Mouse (Mus musculus) limb, embryonic 13.5 days (tissue): ENCODE results near the gene Tmem107. TPM values are rescaled to one million over a fixed set of nuclear protein-coding genes. Genes with fewer than 3 reads are reported as not detected.
A peak's percentile ranks its signal among the peaks of the same experiment; 100 is the strongest.
"Not testable (repeated sequence)": the region's sequence is repeated elsewhere in the genome, so short reads cannot be mapped to it uniquely, and the experiment has no call there.

Experiments used
- ATAC-seq: fragments of 200-750 bp; cut with Nextera tagmentation; 2 replicates; pipeline ENCODE4 v1.8.0; 2017; ENCODE audit warnings: low read depth, moderate number of reproducible peaks, moderate TSS enrichment; ENCODE audit not compliant: low FRiP score
- H3K27ac ChIP-seq: fragments of 300-500 bp; sonication (generic); 2 replicates; pipeline ENCODE4 v1.5.1; 2015; ENCODE audit warnings: inconsistent platforms, mild to moderate bottlenecking, moderate library complexity
- H3K27me3 ChIP-seq: fragments of 300-500 bp; sonication (generic); 2 replicates; pipeline ENCODE4 v1.6.1; 2015; ENCODE audit warnings: mild to moderate bottlenecking, inconsistent platforms
- H3K36me3 ChIP-seq: fragments of 300-500 bp; sonication (generic); 2 replicates; pipeline ENCODE4 v1.6.1; 2015; ENCODE audit warnings: inconsistent platforms, mild to moderate bottlenecking, moderate library complexity
- H3K4me1 ChIP-seq: fragments of 300-500 bp; sonication (generic); 2 replicates; pipeline ENCODE4 v1.6.1; 2015; ENCODE audit warnings: inconsistent platforms
- H3K4me2 ChIP-seq: fragments of 300-500 bp; sonication (generic); replicated peaks from 2 replicates; pipeline ENCODE4 v1.6.1; 2015; ENCODE audit warnings: inconsistent platforms, mild to moderate bottlenecking, moderate library complexity
- H3K4me3 ChIP-seq: fragments of 300-500 bp; sonication (generic); 2 replicates; pipeline ENCODE4 v1.5.1; 2015; ENCODE audit warnings: moderate library complexity, mild to moderate bottlenecking, inconsistent platforms
- H3K9ac ChIP-seq: fragments of 300-500 bp; sonication (generic); 2 replicates; pipeline ENCODE4 v1.6.1; 2015; ENCODE audit warnings: mild to moderate bottlenecking, inconsistent platforms
- H3K9me3 ChIP-seq: fragments of 300-500 bp; sonication (generic); 2 replicates; pipeline ENCODE4 v1.6.1; 2016; ENCODE audit warnings: inconsistent platforms
- WGBS: fragments of 180-500 bp; shearing (Covaris S2); methylation state at CpG from one replicate; pipeline ENCODE4 v1.1.7; 2015; 5-methylcytosine and 5-hydroxymethylcytosine counted together
- polyA plus RNA-seq: library from polyadenylated mRNA; unstranded; fragments of >200 nt; fragmentation: Nextera tagmentation; extraction: Ambion mirVana; gene quantifications from 2 replicates; pipeline ENCODE4 v1.2.1, GENCODE M21; 2015

Gene Tmem107
- polyA plus RNA-seq, 1 experiment from 2014 or later: 52.0 TPM

GRCm38 (mm10) chr11:69090367-69090766 is 19.8 kb downstream of the Tmem107 start:
- H3K9me3 ChIP-seq: no peaks in the 10 kb centered on the region
- no peak overlapping the region for H3K27ac ChIP-seq
- ATAC-seq: no peak
- 59% methylated on average over 6 of the region's 6 CpGs for WGBS
- H3K27me3 ChIP-seq: no peaks in the 10 kb centered on the region
- peak overlapping the region; percentile 97 for H3K4me2 ChIP-seq
- H3K4me3 ChIP-seq: peak overlapping the region; percentile 95
- H3K4me1 ChIP-seq: peaks cover 38% of the 10 kb centered on the region
- H3K9ac ChIP-seq: peak overlapping the region; percentile 43; the same call in 1 of the 2 replicates
- peaks cover 34% of the 10 kb centered on the region for H3K36me3 ChIP-seq

GRCm38 (mm10) chr11:69091566-69092385 is 21.2 kb downstream of the Tmem107 start:
- 66% methylated on average over 7 of the region's 7 CpGs for WGBS
- Histone ChIP-seq H3K36me3 (peaks cover 34% of the 10 kb centered on the region), H3K4me2 (no peak overlapping the region), H3K4me3 (no peak overlapping the region), H3K27ac (0 out of 2 replicates have a peak overlapping the region, but pooled peaks have one; percentile 3), H3K9ac (peak overlapping the region; percentile 31; the same call in 1 of the 2 replicates), H3K4me1 (peaks cover 52% of the 10 kb centered on the region), H3K9me3 (no peaks in the 10 kb centered on the region), H3K27me3 (no peaks in the 10 kb centered on the region)
- no peak for ATAC-seq

GRCm38 (mm10) chr11:69092386-69092751 is 21.8 kb downstream of the Tmem107 start:
- 6% methylated on average over 3 of the region's 3 CpGs for WGBS
- no peaks in the 10 kb centered on the region for H3K9me3 ChIP-seq
- no peak overlapping the region for H3K27ac ChIP-seq
- H3K9ac ChIP-seq: no peak overlapping the region
- H3K4me3 ChIP-seq: no peak overlapping the region
- peaks cover 51% of the 10 kb centered on the region for H3K4me1 ChIP-seq
- H3K36me3 ChIP-seq: peaks cover 34% of the 10 kb centered on the region
- no peaks in the 10 kb centered on the region for H3K27me3 ChIP-seq
- H3K4me2 ChIP-seq: no peak overlapping the region
- ATAC-seq: no peak

GRCm38 (mm10) chr11:69092871-69093270 is 22.3 kb downstream of the Tmem107 start:
- Histone ChIP-seq H3K27me3 (no peaks in the 10 kb centered on the region), H3K4me1 (peaks cover 51% of the 10 kb centered on the region), H3K36me3 (peaks cover 34% of the 10 kb centered on the region), H3K27ac (no peak overlapping the region), H3K4me3 (no peak overlapping the region), H3K9me3 (no peaks in the 10 kb centered on the region), H3K4me2 (no peak overlapping the region), H3K9ac (no peak overlapping the region)
- WGBS: 90% methylated on average over 4 of the region's 4 CpGs
- ATAC-seq: no peak

- not testable (repeated sequence) for H3K4me2 ChIP-seq, H3K4me3 ChIP-seq, H3K27me3 ChIP-seq, ATAC-seq, H3K9me3 ChIP-seq, H3K9ac ChIP-seq
- Histone ChIP-seq H3K36me3 (peaks cover 34% of the 10 kb centered on the region), H3K27ac (0 out of 2 replicates have a peak overlapping the region, but pooled peaks have one; percentile 77), H3K4me1 (peaks cover 58% of the 10 kb centered on the region)
- 89% methylated on average over 7 of the region's 7 CpGs for WGBS
These were observed 23.2 kb downstream of the Tmem107 start for GRCm38 (mm10) chr11:69093856-69094255.

GRCm38 (mm10) chr11:69094697-69095429 is 24.3 kb downstream of the Tmem107 start, which contains the start of gene Per1:
Gene Per1, plus strand, starts transcription at chr11:69095217.
- Histone ChIP-seq H3K27me3 (no peaks in the 10 kb centered on the region), H3K4me1 (peaks cover 58% of the 10 kb centered on the region), H3K9ac (peak within 1 kb of the TSS; percentile 77), H3K36me3 (peaks cover 29% of the 10 kb centered on the region), H3K27ac (peak within 1 kb of the TSS; percentile 92), H3K4me2 (peak within 1 kb of the TSS; percentile 98), H3K9me3 (no peaks in the 10 kb centered on the region), H3K4me3 (peak within 1 kb of the TSS; percentile 69)
- under 1% methylated on average over 37 of the region's 37 CpGs for WGBS
- ATAC-seq: peak; percentile 93

- Histone ChIP-seq H3K9me3 (no peaks in the 10 kb centered on the region), H3K27ac (peak overlapping the region; percentile 92), H3K9ac (peak overlapping the region; percentile 77), H3K4me2 (peak overlapping the region; percentile 98), H3K27me3 (no peaks in the 10 kb centered on the region), H3K36me3 (peaks cover 23% of the 10 kb centered on the region), H3K4me3 (peak overlapping the region; percentile 69), H3K4me1 (peaks cover 57% of the 10 kb centered on the region)
- 2% methylated on average over 27 of the region's 27 CpGs for WGBS
- ATAC-seq: no peak
These were observed 25.1 kb downstream of the Tmem107 start for GRCm38 (mm10) chr11:69095511-69096231.

- Histone ChIP-seq H3K27me3 (no peaks in the 10 kb centered on the region), H3K36me3 (peaks cover 23% of the 10 kb centered on the region), H3K9me3 (no peaks in the 10 kb centered on the region), H3K9ac (peak overlapping the region; percentile 77), H3K4me1 (peaks cover 54% of the 10 kb centered on the region), H3K27ac (peak overlapping the region; percentile 92), H3K4me2 (peak overlapping the region; percentile 98), H3K4me3 (peak overlapping the region; percentile 69)
- peak; percentile 3 for ATAC-seq
- 10% methylated on average over 9 of the region's 9 CpGs for WGBS
These were observed 25.9 kb downstream of the Tmem107 start for GRCm38 (mm10) chr11:69096360-69096986.

- no peaks in the 10 kb centered on the region for H3K27me3 ChIP-seq
- peak overlapping the region; percentile 69 for H3K4me3 ChIP-seq
- H3K4me2 ChIP-seq: peak overlapping the region; percentile 98
- WGBS: 3% methylated on average over 29 of the region's 29 CpGs
- H3K9me3 ChIP-seq: no peaks in the 10 kb centered on the region
- H3K9ac ChIP-seq: peak overlapping the region; percentile 58
- peak; percentile 34 for ATAC-seq
- peaks cover 24% of the 10 kb centered on the region for H3K36me3 ChIP-seq
- peaks cover 54% of the 10 kb centered on the region for H3K4me1 ChIP-seq
- peak overlapping the region; percentile 92 for H3K27ac ChIP-seq
These were observed 26.6 kb downstream of the Tmem107 start for GRCm38 (mm10) chr11:69096987-69097900.

- H3K4me3 ChIP-seq: peak overlapping the region; percentile 69
- H3K36me3 ChIP-seq: peaks cover 27% of the 10 kb centered on the region
- 22% methylated on average over 8 of the region's 8 CpGs for WGBS
- peak overlapping the region; percentile 98 for H3K4me2 ChIP-seq
- ATAC-seq: no peak
- no peaks in the 10 kb centered on the region for H3K9me3 ChIP-seq
- H3K27me3 ChIP-seq: no peaks in the 10 kb centered on the region
- H3K9ac ChIP-seq: peak overlapping the region; percentile 72
- H3K4me1 ChIP-seq: peaks cover 54% of the 10 kb centered on the region
- H3K27ac ChIP-seq: peak overlapping the region; percentile 92
These were observed 27.6 kb downstream of the Tmem107 start for GRCm38 (mm10) chr11:69098039-69098761.
